Mouse (Mus musculus): ENCODE results near the gene Sarnp.
"Not testable (repeated sequence)": the region's sequence is repeated elsewhere in the genome, so short reads cannot be mapped to it uniquely, and the experiment has no call there.

Gene Sarnp

DNA sequence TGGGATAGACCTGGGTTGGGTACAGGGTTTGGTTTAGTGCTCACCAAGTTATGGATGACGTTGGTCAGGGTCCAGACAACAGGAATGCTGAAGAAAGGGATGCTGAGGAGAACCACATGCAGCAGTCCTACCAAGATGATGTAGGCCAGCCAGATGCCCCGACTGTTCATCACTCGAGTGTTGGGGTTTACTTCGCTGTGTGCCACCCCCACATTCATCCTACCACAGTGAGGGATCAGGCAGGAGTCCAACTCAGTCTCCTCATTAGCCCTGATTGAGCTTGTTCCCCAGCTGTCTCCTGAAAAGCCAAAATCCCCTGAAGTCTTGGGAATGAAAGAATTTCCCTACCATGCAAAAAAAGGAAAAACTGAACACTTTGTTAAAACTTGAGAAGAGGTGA lies 3.1 kb downstream of the Sarnp start:
- DNase-seq (ENCODE audit: low read depth in 2 of 2, low spot score in 2 of 2) = no peak

DNA sequence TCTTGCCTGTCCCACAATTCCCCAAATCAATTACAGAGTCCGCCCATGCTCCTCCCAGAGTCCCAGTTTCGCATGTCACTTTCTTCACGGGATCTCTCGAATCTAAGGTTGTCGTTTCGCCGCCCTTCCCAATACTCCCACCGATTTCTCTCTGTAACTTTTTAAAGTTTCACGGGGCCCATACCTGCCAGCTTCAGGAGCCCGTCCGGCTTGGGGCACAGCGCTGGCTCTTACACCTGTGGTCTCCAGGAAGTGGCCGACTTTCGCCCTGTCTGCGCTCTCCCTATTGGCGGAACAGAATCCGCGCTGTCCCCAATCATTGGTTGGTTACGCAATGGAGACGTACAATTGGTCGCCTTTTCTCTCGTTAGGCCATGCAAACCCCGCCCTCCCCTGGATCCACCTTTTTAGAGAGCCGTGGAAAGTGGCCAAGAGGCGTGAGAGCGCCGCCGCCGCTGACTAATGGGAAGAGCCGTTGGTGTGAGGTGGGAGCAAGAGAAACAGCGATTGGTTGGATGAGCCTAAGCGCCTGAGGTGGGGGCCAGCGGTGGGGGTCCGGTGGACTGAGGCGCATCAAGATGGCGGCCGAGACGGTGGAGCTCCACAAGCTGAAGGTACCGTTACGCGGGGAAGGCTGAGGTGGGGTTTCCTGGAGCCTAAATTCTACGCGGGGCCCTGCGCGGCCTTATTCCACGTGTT lies 4.4 kb downstream of the Sarnp start, which contains the start of gene Ormdl2:
TSS of gene Ormdl2 (minus strand) at position 288 of the 699 bp plus-strand sequence.
- peak; percentile 96 for DNase-seq (ENCODE audit: low read depth in 2 of 2, low spot score in 2 of 2)

DNA sequence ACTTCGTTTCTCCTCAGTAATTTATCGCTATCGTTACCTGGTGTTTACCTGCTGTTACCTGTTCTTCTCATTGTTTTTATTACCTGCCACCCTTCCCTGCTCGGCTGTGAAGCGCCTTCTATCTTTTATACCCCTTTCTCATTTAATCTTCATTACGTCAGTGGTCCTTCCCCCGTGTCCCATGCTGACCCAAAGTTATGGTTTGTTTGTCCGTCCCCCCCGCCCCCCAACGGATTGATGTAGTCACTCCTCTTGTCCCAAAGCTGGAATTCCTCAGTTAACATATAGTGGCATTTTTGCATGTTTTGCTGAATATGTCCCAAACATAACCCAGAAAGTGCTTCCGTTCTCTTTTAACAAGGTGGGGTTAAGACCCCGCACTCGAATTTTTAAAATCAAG lies 5.0 kb downstream of the Sarnp start:
- DNase-seq (ENCODE audit: low read depth in 2 of 2, low spot score in 2 of 2) = no peak

DNA sequence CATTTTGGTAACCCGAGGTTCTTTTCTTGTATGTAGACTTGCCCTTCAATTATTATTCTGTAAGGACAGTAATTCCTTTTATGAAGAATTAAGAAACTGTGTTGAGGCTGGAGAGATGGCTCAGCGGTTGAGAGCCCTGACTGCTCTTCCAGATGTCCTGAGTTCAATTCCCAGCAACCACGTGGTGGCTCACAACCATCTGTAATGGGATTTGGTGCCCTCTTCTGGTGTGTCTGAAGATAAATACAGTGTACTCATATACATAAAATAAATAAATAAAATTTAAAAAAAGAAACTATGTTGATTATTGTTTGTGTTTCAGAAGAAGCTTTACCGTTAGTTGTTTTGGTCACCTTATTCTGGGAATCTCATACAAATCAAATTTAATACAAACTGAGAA lies 6.0 kb downstream of the Sarnp start:
- not testable (repeated sequence) for DNase-seq (ENCODE audit: low read depth in 2 of 2, low spot score in 2 of 2)

DNA sequence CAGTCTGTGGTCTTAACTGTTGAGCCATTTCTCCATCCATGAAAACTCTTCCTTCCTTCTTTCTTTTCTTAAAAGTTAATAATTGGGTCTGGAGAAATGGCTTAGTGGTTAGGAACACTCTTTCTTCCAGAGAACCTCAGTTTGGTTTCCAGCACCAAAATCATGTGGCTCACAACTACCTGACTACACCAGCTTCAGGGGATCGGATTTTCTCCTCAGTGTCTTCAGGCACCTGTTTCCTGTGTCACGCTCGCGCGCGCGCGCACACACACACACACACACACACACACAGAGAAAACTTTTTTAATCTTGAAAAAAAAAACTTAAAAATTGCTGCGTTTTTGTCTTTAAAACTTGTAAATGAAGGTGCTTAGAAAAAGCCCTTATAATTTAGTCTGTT lies 6.7 kb downstream of the Sarnp start:
- no peak for DNase-seq (ENCODE audit: low read depth in 2 of 2, low spot score in 2 of 2)

DNA sequence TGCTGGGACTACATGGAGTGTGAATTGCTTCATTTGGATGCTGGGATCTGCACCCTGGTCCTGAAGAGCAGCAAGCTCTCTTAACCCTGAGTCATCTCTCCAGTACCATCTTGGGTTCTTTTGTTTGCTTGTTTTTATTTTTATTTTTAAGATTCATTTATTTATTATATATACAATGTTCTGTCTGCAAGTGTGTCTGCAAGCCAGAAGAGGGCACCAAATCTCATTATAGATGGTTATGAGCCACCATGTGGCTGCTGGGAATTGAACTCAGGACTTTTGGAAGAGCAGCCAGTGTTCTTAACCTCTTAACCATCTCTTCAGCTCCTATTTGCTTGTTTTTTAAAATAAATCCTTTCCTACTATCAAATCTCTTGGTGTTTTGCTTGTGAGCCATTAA lies 20.3 kb downstream of the Sarnp start:
- DNase-seq (ENCODE audit: low read depth in 2 of 2, low spot score in 2 of 2) = no peak

DNA sequence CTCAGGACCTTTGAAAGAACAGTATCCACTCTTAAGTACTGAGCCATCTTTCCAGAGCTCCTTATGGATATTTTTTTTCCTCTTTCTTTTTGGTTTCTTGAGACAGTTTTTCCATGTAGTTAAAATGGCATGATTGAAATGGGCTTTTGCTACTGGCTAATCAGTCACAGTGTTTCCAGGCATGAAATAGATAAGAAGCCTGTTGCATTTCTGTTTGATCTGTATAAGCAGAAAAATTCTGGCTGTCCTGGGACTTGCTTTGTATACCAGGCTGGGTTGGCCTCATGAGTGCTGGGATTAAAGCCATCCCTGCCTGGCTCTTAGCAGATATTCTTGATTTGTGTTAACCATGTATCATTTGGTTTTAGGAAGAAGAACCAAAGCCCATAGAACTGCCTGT lies 22.3 kb downstream of the Sarnp start:
- DNase-seq (ENCODE audit: low read depth in 2 of 2, low spot score in 2 of 2) = no peak

DNA sequence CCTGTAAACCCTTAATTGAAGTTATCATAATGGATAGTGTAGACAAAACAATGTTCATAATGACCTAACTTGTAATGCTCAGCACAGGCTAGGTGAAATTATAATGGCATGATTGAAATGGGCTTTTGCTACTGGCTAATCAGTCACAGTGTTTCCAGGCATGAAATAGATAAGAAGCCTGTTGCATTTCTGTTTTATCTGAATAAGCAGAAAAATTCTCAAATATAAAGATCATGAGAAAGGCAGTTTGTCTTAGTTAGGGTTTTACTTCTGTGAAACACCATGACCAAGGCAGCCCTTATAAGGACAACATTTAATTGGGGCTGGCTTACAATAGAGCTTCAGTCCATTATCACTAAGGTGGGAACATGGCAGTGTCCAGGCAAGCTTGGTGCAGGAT lies 23.5 kb downstream of the Sarnp start:
- no peak for DNase-seq (ENCODE audit: low read depth in 2 of 2, low spot score in 2 of 2)

DNA sequence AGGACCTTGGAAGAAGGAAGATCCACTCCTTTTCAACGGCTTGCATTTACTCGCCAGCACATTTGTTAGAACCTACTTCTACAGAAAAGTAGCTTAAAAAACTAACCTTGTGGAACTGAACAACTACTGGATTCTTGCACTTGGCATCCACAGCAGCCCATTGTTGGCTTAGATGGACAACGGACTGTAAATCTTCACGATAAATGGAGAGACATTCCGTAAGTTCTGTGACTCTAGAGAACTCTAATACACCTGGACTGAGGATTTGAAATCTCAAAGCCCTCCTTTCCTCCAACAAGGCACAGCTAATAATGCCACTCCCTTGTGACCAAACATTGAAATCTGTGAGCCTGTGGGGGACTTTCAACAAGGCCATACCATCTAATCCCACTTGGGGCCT lies 26.1 kb downstream of the Sarnp start:
- no peak for DNase-seq (ENCODE audit: low read depth in 2 of 2, low spot score in 2 of 2)

DNA sequence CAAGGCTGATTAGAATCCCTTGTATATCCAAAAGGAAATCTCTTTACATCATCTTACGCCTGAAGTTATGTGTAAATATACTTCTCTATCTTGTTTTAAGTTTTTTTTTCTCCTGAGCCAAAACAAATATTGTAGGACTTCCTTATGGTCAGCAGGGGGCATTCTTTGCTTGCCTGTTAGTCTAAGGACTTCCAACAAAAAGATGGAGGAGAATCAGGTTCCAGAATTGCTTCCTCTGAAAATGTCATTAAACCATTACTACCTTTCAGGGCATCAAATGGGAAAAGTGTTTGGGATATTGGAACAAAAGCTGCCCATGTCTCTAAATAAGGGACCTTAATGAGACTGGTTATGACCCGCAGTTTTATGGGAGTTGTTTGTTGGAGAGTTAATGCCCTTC lies 28.4 kb downstream of the Sarnp start:
- no peak for DNase-seq (ENCODE audit: low read depth in 2 of 2, low spot score in 2 of 2)

DNA sequence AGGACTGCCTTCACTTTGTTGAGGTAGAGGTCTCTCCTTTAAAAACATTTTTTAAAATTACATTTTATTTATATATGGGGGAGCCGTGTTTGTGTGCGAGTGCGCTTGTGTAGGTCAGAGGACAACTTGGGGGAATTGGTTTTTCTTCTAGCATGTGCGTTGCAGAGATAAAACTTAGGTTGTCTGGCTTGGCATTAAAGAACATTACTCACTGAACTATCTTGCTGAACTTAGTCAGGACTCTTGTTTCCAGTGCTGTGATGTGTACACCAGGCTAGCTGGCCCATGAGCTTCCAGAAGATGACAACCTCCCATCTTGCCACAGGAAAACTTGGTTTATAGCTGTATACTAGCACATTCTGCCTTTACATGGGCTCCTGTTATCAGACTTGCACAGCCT lies 29.5 kb downstream of the Sarnp start:
- no peak for DNase-seq (ENCODE audit: low read depth in 2 of 2, low spot score in 2 of 2)

DNA sequence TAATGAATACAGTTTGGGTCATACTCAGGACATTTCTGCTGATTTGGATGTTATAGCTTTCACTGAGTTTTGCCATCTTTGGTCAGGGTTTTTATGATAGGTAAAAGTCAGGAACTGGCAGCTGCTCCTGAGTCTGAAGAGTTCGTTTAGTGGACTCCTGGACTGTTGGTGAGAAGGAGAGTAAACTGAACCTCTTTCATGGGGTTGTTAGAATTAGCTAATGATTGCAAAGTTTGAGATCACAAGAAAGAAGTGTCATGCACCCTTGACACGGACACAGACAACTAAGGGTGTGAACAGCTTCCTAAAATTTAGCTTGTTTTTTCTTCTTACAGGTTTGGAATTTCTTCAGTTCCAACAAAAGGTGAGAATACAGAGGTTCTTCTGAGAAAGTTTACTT lies 31.3 kb downstream of the Sarnp start:
- DNase-seq (ENCODE audit: low read depth in 2 of 2, low spot score in 2 of 2) = no peak

DNA sequence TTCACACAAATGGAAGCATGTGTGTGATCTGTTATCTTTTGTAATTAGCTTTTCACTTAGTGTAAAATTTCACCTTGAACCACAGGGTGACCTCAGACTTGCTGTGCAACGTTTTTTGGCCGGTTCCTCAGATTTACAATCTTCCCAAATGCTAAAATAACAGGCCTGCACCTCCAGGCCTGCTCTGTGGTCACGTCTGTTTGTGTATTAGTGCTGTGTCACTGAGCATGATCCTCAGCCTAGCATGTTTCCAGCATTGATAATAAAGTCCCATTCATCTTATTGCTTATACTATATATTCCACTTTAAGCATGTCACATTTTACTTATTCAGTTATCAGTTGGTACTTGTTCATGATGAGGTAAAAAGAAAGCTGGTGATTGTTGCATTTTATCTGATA lies 33.2 kb downstream of the Sarnp start:
- DNase-seq (ENCODE audit: low read depth in 2 of 2, low spot score in 2 of 2) = no peak

DNA sequence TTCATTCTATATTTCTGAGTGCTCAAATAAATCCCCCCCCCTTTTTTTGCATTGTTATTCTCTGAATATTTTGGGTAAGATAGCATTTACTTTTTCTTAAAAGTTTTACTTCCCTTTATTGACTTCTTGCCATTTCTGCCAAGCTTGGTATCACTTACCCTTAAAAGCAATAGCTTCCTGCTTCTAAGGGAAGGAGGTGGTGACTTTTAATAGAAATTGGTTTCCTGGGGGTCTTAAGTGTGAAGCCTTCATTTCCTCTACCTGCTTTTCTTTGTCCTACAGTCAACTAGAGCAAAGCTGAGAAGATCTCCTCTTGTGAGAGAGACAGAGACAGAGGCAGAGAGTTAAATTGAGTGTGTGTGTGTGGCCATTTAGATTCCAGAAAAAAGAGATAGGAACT lies 44.0 kb downstream of the Sarnp start:
- DNase-seq (ENCODE audit: low read depth in 2 of 2, low spot score in 2 of 2) = no peak

DNA sequence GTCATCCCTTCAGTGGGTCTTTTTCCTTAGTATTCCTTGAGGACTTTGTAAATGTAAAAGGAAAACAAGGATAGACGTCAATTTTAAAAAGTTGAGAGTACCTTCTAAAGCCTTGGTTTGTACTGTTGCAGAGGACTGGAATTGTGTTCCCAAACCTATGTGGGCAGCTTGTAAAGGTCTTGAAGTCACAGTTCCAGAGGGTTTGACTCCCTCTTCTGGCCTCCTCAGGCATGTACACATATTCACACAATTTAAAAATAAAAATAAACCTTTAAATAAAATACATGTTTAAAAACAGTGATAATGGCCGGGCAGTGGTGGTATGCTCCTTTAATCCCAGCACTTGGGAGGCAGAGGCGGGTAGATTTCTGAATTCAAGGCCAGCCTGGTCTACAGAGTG lies 48.9 kb downstream of the Sarnp start:
- no peak for DNase-seq (ENCODE audit: low read depth in 2 of 2, low spot score in 2 of 2)

DNA sequence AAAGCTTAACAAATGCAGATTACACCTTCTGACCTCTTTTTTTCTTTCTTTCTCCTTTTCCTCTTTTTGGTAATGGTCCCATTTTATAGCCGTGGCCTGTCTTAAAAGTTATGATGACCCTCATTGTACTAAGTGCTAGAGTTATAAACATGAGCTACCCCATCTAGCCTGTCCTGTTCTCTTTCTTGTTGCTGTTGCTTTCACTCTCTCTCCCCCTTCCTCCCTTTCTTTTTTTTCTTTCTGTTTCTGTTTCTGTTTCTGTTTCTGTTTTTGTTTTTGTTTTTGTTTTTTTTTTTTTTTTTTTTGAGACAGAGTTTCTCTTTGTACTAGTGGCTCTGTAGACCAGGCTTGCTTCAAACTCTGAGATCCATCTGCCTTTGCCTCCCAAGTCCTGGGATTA lies 49.4 kb downstream of the Sarnp start:
- no peak for DNase-seq (ENCODE audit: low read depth in 2 of 2, low spot score in 2 of 2)

DNA sequence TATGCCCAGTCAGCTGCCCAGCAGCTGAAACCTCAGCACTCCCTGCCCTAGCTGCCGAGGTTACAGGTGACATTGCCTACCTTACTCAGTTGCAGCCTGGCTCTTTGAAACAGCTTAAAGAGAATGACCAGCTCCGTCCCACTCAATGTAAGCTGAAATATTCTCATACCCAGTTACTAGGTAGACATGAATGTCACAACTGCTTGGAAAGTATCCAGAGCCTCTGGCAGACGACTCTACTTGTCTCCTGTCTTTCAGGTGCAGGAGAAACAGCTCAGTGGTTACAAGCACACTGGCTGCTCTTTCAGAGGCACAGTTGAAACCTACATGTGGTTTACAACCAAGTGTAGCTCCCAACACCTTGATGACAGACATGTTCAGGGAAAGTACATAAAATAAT lies 53.2 kb downstream of the Sarnp start:
- no peak for DNase-seq (ENCODE audit: low read depth in 2 of 2, low spot score in 2 of 2)

DNA sequence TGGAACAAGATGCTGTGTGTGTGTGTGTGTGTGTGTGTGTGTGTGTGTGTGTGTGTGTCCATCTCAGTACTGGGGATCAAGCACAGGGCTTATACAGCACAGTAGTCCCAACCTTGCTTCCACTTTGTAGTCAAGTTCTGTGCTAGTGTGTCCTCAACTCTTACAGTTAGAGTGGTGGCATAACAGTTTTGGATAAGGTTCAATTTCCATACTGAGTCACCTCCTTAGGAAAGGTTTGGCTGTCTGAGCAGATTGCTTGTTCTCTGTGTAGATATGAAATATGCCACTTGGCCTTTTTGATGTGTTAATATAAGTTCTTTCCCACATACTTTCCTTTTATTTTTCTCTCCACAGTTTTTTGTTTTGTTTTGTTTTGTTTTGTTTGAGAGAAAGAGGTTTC lies 61.2 kb downstream of the Sarnp start:
- DNase-seq (ENCODE audit: low read depth in 2 of 2, low spot score in 2 of 2) = no peak

DNA sequence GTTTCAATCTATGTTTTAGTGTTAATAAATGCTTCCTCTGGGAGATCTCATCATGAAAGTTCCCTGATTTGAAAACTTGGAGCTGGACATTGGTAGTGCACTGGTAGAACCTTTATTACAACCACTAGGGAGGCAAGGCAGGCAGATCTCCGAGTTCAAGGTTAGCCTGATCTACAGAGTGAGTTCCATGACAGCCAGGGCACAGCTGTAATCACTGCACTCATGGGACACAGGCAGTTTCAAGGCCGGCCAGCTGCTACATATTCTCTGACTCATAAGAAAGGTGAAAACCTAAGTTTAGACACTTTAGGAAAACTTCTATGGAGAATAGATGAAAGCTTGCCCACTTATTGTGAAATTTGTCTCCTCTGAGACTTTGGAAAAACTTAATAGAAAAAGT lies 61.7 kb downstream of the Sarnp start:
- no peak for DNase-seq (ENCODE audit: low read depth in 2 of 2, low spot score in 2 of 2)

DNA sequence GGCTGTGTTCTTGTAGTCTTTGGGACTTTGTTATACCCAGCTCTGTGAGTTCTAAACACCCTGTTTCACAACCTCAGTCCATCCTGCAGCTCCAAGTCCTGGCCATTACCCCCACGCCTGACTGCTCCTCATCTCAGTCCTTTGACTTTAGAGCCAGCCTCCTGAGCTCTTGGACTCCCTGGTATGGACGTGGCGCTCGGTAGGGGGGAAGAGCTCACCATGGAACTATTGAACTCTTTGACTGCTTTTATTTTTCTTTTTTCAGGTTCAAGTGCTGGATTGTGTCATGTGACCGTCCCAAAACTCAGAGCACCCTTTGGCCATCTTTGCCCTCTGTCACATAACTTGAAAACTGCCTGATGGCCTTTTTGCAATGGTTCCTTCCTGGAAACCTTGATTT lies 64.9 kb downstream of the Sarnp start:
- no peak for DNase-seq (ENCODE audit: low read depth in 2 of 2, low spot score in 2 of 2)

DNA sequence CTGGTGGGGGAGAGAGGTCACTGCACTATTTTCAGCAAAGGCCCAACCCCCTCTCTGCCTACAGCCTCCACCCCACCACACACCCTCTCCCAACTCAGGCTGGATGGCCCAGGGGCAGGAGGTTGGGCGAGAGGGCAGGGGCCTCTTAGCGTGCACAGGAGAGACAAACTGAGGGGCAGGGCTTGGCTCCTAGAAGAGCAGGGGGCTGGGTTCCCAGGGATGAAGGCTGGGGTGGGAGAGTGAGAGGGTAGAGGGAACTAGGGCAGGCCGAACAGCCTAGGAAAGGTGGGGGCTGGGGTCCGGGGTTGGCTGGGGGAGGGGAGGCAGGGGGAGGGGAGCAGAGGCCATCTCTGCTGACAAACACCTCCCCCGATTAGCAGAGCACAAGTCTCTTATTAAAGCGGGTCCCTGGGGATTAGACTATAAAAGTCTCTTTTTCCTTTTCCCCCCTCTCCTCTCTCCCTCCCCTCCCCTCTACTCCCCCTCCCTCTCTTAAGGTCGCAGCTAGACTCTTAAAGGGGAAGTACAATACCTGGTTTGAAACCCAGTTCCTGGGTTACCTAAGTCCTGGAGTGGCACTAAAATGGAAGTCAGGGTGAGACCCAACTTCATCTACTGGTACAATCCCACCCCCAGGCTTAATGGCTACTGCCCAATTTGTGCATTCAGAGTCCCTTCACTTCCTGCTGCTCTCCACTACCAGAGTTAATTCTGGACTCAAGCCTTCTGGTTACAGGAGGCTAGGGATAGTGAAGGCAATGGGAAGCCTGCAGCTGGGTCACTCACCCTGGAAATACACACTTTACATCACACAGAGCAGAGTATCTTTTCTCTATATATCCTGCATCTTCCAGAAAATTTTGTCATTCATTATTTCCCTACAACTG lies 72.1 kb downstream of the Sarnp start:
- DNase-seq (ENCODE audit: low read depth in 2 of 2, low spot score in 2 of 2) = no peak

DNA sequence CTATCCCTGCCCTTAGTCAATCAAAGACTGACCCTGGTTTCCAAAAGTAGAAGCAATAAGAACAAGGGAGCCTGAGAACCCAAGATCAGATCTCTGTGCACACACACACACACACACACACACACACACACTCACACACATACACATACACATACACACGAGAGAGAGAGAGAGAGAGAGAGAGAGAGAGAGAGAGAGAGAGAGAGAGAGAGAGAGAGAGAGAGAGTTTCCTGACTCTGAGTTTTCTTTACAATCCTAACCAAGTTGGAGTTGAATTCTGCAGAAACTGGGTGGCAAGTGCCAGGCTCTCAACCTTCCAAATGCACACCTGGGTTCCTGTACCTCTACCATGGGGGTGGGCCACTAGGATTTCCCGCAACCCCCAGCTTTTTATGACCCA lies 72.7 kb downstream of the Sarnp start:
- no peak for DNase-seq (ENCODE audit: low read depth in 2 of 2, low spot score in 2 of 2)

All from CD8-positive naive resting alpha-beta T cell, adult 2 months (primary cell).